Mouse (Mus musculus) erythroblast, embryonic 14.5 days (primary cell): ENCODE data around the gene Kcnk13.

ENCODE experiments used
- GATA1 ChIP-seq: IDR thresholded peaks from 2 replicates; pipeline ENCODE4 v1.6.1; 2012; ENCODE audit warnings: low read length, inconsistent platforms, mixed read lengths
- TAL1 ChIP-seq: IDR thresholded peaks from 3 replicates; pipeline ENCODE4 v1.6.1; 2012; ENCODE audit warnings: low read length, inconsistent platforms, mixed read lengths

DNA sequence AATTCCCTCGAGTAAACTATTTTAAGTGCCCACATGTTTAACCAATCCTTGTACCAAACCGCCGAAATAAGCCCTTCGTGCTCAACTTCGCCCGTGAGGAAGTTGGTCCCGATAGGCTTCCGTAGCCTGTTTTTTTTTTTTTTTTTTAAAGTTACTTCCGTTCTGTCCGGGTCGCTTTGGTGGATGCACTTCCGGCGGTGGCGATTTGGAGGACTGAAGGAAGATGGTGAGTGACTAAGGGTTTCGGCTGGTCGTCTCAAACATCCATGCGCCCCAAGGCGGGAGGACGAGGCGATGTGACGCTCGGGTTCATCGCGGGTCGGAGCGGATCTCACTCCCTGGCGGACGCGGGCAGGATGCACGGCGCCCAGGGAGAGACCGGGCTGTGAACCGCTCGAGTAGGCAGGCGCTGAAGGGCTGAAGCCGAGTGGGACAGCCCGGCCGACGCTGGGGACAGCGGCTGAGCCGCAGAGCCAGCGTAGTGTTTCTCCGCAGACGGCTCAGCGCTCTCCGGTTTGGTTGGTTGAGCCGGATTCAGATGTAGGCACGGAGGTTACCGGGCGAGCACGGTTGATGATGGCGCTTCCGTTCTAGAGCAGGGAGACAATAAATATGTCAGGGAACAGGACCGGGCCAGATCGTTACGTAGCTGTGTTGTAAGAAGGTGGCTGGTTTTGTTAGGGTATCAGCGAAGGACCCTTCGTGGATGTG is 145.8 kb downstream of the Kcnk13 start, which contains the start of gene Psmc1:
- TF ChIP-seq TAL1 (no peak), GATA1 (no peak)
